Mouse (Mus musculus) forelimb bud, embryonic 11.5 days (tissue): ENCODE measurements around the gene Gm21969.
A peak's percentile ranks its signal among the peaks of the same experiment; 100 is the strongest.

ENCODE experiments used
- DNase-seq: peaks from one replicate; pipeline ENCODE4 v3.0.0-alpha.2; 2012; ENCODE audit warnings: low read depth, low spot score

Gm21969 gene

DNA sequence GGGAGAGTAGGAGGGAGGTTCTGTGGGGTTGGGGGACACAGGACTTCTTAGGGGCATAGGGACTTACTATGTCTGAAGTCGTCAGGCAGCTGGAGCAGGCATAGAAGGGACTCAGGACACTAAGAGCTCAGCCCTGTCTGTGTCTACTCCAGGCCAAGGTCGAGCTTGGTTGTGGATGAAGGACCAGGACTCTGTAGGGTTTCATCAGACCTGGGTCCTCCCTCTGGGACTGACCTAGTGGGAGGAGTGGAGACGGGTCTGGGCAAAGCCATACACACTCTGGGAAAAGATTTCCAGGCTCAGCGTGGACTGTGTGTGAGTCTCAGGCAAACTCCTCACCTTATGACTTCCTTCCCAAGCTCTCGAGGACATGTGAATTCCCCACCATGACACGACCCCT is 16.8 kb downstream of the Gm21969 start:
- no peak for DNase-seq

DNA sequence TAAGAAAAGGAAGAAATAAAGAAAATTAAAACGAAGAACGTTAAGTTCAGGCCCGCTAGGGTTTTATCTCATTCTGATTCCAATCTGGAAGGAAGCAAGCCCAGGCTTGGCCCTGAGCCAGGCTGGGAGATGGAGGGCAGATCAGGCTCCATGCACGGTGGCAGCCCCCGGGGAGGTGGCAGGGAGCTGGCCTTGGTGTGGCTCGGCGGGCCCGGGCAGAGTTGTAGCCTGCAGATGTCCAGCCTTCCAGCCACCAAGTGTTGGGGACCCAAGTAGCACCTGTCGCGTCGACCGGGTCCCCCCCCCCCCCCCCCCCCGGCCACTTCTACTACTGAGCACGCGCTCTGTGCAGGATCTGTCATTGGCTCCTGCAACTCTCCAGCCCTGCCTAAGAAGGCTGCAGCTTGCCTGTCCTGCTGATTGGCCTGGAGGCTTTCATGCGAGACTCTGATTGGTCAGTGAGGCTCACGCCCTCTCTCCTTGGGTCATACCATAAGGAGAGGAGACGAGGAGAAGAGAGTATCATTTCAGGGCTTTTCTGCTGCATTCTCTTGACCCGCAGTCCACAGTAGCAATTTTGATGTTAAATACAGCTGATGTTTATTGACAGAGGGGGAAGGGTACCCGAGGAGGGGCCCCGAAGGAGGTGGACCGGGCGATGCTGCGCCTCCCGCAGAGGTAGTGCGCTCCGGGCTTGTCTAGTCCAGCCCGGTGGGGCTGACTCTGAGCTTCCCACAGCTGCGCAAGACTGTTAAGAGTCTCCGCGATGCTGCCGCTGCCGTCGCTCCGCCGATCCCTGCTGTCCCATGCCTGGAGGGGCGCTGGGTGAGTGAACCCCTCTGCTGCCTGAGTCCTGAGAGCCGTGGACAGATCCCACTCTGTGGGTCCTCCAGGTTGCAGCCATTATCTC is 19.6 kb downstream of the Gm21969 start, which contains the start of gene Aldh4a1:
TSS of gene Aldh4a1 (plus strand) at position 494 of the 910 bp plus-strand sequence.
- DNase-seq: peak; percentile 96

DNA sequence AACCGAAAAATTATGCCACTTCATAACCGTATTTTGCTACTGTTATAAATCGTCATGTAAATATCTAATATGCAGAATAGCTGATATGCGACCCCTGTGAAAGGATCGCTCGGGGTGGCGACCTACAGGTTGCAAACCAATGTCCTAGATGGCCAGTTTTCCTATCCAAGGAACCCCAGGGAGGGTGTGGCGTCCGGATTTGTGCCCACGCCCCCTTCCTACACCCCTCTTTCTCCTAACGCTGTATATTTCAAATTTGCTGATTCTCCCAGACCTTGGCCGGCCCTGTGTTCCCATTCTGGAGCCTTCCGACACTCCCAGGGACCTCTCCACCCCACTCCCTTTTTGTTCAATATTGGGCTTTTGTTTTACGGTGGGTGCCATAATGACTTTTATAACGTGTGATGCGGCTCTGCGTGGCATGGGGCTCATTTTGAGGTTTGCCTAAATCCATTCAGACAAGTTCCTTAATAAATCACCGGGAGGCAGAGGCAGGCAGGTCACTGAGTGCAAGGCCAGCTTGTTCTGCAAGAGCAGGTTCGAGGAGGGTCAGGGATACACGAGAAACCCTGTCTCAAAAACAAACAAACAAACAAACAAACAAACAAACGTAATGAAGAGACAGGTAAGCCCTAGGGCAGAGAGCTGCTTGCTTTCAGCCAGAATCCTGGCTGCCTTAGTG is 20.6 kb downstream of the Gm21969 start:
- no peak for DNase-seq

DNA sequence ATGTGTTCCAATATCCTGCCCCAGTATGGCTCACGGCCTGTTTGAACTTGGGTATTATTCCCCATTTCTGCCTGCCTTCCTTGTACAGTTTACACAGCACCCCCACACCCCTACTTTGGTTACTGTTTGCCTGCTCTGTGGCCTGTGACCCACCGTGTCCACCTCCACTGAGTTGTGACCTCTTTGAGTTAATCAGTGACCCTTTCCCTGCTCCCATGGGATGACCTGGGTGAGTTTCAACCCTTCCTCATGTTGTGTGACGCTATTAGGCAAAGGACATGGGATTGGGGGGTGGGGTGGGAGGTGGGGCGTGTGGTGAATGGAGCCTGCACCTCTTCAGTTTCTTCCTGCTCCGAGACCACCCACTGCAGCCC is 21.1 kb downstream of the Gm21969 start:
- no peak for DNase-seq

DNA sequence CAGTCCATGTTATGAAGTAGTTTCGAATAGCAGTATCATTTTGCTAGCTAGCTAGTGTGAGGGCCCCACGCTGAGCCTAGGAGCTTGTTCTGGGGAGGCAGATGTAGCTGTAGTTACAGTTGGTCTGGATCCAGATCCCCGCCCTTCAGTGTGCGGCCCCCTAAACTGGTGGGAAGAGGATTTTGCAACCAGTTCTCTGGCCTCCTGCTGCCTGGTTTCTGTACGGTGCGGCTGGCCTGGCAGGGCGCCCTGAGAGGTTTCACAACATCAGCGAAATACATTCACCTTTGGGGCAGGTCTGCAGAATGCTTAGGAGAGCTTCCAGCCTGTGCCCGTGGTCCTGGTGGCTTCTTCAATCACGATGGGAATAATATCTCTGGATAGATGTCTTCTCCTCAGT is 21.7 kb downstream of the Gm21969 start:
- no peak for DNase-seq

DNA sequence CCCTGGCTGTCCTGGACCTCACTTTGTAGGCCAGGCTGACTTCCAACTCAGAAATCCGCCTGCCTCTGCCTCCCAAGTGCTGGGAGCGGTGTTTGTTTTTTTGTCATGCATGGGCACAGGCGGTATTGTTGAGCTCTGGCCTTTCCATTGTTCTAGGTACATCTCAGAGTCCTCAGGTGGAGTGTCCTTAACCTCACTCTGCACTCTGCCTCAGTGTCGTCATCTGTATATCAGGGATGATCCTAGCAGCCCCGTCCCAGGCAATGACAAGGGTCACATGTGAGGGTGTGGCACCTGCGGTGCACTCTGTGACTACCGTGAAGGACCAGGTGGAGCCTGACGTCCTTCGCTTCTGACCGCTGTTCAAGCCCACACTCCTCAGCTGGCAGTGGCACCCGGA is 24.4 kb downstream of the Gm21969 start:
- no peak for DNase-seq

DNA sequence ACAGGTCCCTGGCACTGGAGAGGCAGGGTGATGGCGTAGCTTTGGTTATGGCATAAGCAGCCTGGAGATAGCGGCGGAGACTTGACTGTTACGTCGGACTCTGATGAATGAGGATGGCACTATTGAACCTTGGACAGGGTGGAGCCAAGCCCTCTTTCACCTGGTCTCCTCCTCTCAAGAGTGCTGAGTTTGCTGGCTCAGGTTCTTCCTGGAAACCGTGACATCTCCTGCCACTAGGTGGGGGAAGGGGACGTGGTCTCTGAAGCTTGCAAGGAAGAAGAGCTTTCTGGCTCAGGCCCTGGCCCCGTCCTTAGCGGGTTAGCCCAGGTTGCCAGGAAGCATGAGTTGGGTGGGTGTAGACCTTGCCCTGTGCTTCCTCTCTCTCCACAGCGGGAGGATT is 27.2 kb downstream of the Gm21969 start:
- no peak for DNase-seq

DNA sequence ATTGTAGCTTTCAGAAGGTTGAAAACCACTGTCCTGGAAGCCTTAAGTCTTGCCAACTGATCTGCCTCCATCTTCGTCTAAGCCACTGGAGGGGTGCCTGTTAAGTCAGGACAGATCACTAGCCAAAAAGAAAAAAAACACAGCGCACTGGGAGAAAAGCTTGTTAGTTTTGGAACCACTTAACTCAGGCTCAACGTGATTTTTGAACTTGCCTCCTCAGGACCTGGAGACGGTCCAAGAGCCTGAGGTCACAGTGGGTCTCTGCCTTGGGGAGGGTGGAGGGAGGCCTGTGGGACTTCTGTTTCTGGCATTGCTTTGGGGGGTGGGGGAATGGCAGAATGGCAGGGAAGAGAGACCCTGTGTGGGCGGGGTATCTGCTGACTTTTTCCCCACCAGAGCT is 28.2 kb downstream of the Gm21969 start:
- no peak for DNase-seq

DNA sequence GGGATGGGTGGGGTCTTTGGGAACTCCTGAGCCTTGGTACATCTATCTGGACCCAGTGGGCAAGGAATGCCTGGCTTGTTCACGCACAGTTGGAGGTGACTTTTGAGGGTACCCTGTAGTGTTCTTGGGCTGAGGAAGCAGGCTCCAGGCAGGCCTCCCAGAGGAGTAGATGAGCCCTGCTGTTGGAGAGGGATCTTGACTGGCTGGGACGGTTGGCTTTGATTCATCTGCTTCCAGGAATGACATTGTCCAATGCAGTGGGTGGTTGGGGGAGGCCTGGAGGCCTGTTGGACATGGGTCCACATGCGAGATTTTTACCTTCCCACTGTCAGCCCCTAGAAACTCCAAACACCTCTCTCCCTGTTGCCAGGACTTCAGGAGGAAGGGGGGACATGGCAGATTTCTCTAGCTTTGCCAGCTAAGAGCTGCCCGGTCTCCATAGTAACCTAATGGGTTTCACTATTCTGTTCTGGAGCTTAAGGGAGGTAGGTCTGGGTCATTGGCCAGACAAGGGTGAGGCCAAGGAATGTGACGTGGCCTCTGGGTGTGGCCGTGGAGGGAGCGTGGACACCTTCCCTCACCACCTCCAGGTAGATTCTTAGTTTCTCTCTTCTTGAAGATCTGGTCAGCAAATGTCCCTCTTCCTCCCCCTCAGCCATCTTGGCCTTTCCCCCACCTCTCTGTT is 28.7 kb downstream of the Gm21969 start:
- no peak for DNase-seq

DNA sequence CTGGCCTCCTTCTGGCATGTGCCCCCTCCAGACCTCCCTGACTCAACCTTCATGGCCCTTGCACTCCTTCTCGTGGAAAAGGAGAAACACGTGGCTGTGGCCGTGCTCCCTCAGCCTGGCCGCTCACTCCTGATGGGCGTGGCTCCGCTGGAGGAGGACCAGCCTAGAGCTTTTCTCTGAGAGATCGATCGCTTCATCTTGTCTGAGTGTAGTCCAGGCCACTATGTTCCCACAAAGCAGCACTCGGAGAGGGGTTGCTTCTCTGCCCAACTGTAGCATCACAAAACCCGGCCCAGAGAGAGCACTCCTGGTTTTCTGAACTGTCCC is 29.2 kb downstream of the Gm21969 start:
- DNase-seq: no peak

DNA sequence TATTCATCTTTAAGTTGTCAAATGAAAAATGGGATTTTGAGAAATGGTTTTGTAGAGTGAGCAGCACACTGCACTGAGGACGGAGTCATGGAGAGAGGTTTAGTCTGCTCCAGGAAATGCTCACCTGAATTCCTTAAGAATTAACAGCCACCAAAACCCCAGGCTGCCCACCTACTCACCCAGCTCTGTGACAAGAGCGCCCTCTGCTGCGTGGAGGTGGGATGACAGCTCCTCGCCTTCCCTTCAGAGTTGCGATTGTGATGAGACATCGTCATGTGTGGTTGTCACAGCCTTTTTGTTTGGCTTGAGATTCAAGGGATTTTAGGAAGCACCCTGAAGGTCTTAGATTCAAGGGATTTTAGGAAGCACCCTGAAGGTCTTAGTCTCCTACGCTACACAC is 33.4 kb downstream of the Gm21969 start:
- peak; percentile 66 for DNase-seq

DNA sequence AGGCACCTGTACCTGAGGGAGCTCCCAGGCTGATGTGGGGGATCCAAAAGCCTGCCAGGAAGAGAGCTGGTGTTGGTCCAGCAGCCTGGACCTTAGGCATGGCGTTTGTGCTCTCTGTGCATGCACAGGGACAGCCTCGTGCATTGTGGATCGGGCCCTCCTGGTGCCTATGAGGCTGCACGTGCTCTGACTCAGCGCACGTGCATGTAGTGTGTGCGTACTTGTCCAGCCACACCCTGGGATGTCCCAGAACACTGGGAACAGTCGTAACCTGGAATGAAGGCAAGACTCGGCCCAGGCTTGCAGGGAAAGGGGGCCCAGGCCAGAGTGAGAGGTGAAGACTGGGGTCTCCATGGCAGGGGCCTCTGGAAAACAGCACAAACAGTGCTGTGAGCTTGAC is 34.9 kb downstream of the Gm21969 start:
- no peak for DNase-seq

DNA sequence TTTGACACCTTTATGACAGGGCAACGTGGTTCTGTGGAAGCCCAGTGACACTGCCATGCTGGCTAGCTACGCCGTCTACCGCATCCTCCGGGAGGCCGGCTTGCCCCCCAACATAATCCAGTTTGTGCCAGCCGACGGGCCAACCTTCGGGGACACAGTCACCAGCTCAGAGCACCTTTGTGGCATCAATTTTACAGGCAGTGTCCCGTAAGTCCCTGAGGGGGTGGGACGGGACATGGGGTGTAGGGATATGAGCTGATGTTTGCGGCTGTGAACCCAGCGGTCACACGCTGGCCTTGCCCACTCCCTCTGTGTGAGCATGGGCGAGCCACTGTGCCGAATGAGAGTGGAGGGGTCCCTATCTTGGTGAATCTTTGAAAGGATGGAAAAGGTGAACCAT is 35.4 kb downstream of the Gm21969 start:
- no peak for DNase-seq

DNA sequence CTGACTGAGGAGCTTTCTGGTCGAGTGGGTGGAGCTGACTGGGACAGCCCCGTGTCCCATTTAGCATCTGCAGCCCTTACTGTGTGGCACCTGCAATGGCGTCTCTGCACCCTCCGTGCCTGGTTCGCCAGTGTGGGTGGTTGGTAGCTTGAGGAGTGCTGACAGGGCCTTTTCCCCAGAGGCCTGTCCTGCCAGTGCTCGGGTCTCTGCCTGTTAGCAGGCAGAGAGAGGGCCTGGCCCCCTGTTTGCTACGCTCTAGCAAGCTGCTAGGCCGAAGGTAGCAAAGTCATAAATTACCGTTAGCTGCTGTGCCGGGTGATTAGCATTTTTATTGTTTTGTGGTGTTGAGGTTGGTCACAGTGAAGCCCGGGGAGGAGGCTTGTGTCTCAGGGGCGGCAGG is 36.8 kb downstream of the Gm21969 start:
- peak; percentile 31 for DNase-seq

DNA sequence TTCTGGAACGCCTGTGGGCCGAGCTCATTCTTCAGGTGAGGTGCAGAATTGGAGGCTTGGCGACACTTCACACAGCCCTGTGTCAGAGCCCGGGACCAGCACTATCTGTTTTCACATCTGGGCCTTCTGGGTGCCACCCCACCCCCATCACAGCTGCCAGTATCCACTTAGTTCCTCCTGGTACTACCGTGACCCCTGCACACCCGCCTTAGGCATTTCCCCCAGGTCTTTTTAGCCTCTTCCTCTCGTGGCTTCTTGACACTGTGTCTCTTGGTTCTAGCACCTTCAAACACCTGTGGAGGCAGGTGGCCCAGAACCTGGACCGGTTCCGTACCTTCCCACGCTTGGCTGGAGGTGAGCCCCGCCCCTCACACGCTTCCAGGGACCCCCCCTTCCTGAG is 37.3 kb downstream of the Gm21969 start:
- DNase-seq: no peak

DNA sequence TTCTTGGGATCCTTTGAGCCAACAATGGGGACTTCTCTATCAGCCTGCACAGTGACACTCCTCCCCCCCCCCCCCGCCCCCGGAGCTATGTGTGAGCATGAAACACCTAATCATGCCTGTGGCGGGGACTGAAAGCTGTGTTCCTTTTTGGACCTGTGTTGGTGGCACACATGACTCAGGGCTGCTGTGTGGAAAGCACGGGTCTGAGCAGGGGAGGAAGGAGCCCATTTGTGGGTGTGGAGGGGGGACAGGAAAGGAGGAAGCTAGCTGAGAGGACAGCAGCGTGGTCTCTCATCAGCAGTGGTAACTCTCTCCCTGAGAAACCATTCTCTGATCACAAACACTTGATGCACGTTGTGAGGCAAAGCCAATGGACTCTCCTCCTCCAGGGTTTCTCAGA is 37.8 kb downstream of the Gm21969 start:
- DNase-seq: no peak

DNA sequence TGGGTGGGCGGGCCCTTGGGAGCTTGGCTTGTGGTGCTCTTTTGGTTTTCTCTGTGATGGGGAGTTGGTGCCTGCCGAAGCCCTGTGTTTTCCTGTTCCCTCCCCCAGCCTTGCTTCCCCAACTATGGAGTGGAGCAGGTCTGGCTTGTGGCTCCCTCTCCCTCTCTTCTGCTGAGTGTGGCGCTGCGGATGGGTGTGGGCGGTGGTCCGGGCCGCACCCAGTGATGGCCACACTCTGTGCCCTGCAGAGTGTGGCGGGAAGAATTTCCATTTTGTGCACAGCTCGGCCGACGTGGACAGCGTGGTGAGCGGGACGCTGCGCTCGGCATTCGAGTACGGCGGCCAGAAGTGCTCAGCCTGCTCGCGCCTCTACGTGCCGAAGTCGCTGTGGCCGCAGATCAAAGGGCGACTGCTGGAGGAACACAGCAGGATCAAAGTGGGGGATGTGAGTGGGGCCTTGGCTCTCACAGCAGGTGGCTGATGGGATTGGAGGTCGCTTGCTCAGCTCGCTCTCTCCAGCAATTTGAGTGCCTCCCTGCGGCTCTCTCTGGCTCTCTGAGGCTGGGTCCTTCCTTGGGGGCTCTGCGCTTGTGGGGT is 38.9 kb downstream of the Gm21969 start:
- DNase-seq: peak; percentile 51

DNA sequence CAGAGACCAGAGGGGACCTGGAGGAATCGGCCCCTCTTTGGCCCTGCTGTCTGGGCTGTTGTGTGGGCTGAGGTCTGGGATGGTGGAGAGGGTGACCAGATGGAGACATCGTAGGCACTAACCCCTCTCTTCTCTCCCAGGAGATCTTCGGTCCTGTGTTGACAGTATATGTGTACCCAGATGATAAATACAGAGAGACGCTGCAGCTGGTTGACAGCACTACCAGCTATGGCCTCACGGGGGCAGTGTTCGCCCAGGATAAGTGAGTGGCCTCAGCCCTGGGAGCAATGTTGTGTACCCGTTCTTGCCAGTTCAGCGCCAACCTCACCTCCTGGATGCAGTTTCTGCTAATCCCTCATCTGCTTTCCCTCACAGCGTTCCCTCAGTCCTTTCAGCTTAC is 41.0 kb downstream of the Gm21969 start:
- peak; percentile 79 for DNase-seq

DNA sequence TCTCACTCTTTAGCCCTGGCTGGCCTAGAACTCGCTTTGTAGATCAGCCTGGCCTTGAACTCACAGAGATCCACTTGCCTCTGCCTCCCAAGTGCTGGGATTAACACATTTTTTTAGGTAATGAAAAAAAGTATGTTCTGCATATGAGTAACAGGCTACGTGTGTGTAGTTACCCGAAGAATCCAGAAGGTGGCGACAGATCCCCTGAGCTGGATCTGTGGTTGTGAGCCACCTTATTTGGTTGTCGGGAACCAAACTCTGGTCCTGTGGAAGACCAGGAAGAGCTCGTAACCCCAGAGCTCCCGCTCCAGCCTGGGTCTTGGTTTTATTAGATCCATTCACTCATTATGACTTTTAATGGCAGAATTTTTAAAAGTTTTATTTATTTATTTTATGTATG is 43.9 kb downstream of the Gm21969 start:
- DNase-seq: no peak

DNA sequence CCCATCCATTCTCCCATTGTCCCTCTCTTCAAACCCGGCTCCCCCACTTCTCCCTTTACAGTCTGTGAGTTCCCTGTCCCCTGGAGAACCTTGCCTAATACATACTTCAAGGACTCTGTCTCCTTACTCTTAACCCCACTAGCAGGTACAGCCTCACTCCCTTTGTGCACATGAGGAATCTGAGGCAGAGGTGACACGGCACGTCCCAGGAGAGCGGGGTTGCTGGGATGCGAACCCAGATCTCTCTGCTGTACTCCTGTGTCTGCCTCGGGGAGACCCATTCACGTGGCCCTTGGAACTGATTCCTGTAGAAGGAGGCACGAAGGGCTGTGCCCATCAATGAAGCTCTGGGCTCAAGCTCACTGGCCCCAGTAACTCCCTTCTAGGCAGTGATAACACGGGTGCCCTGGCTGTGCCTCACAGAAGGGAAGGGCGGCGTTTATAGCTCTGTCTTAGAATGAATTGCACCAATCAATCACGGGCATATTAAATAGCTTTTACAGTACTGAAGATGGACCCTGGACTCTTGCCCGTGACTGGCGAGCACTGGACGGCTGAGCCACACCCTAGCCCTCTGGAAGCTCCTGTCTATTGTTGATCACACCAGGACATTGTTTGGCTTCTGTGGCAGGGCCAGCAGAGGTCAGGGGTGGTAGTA is 47.2 kb downstream of the Gm21969 start:
- DNase-seq: no peak

DNA sequence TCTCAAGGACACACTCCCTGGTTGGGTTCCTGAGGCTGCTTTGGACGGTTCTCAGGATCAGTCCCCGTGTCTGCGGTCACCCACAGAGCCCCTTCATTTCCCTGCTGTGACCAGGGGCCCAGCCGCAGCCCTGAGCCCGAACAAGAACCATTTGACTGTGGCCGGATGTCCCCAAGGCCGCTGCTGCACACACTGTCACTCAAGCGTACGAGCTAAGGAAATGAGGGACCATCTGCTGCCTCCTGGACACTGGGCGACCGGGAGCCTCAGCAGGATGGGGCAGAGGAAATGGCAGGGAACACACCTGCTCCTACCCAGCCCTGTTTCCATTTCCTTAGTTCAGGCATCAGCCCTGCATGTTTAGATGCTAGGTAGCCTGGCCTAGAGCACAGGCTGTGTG is 47.9 kb downstream of the Gm21969 start:
- no peak for DNase-seq

DNA sequence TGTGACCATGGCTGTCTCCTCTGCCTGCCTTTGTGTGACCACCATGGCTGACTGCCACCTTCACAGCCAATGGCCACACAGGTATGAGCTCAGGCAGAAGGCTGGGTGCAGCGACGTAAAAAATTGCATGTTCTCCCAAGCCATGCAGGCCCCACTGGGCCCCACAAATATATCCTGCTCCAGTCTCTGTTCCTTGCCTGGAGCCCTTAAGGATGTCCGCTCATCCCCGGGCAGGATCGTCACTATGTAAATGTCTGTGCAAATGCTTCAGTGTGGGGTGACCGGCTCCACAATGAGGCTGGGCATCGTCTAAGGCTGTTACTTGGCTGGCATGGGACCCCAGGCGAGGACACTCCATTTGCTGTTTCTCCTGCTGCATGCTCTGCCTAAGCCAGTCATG is 50.3 kb downstream of the Gm21969 start, which contains the start of gene Tas1r2:
TSS of gene Tas1r2 (plus strand) at position 301 of the 400 bp plus-strand sequence.
- DNase-seq: no peak
